Mouse (Mus musculus): ENCODE results near the gene Bst1. TPM values are rescaled to one million over a fixed set of nuclear protein-coding genes. Genes with fewer than 3 reads are reported as not detected.

Gene Bst1
- polyA plus RNA-seq, 1 experiment from 2014 or later = not detected

GRCm38 (mm10) chr5:43822824-43823223 lies 4.1 kb downstream of the Bst1 start:
- no peak for DNase-seq (ENCODE audit: low spot score)
- no peaks in the 10 kb centered on the region for H3K27me3 ChIP-seq (ENCODE audit: control insufficient read depth, insufficient read depth, low read length)
- no peak overlapping the region for H3K4me3 ChIP-seq (ENCODE audit: low read depth, low read length)
- H3K36me3 ChIP-seq (ENCODE audit: control insufficient read depth, insufficient read depth, low read length) = no peaks in the 10 kb centered on the region
- no peak for ATAC-seq (ENCODE audit: insufficient read depth, low FRiP score, low TSS enrichment)
- no peaks in the 10 kb centered on the region for H3K9me3 ChIP-seq (ENCODE audit: control insufficient read depth, low read length)
- no peak overlapping the region for H3K4me2 ChIP-seq (ENCODE audit: low read depth)
- H3K9ac ChIP-seq (ENCODE audit: low read length) = no peak overlapping the region
- no peak overlapping the region for H3K27ac ChIP-seq (ENCODE audit: low read depth, low read length)
- 84% methylated on average over 3 of the region's 3 CpGs for WGBS
- no peaks in the 10 kb centered on the region for H3K4me1 ChIP-seq (ENCODE audit: control insufficient read depth, insufficient read depth, low read length)

GRCm38 (mm10) chr5:43824580-43824979 lies 5.9 kb downstream of the Bst1 start:
- Histone ChIP-seq H3K9ac (ENCODE audit: low read length) (no peak overlapping the region), H3K36me3 (ENCODE audit: control insufficient read depth, insufficient read depth, low read length) (no peaks in the 10 kb centered on the region), H3K9me3 (ENCODE audit: control insufficient read depth, low read length) (no peaks in the 10 kb centered on the region), H3K4me2 (ENCODE audit: low read depth) (no peak overlapping the region), H3K27me3 (ENCODE audit: control insufficient read depth, insufficient read depth, low read length) (no peaks in the 10 kb centered on the region), H3K27ac (ENCODE audit: low read depth, low read length) (no peak overlapping the region), H3K4me1 (ENCODE audit: control insufficient read depth, insufficient read depth, low read length) (no peaks in the 10 kb centered on the region), H3K4me3 (ENCODE audit: low read depth, low read length) (no peak overlapping the region)
- 88% methylated on average over 3 of the region's 3 CpGs for WGBS
- ATAC-seq (ENCODE audit: insufficient read depth, low FRiP score, low TSS enrichment) (no peak), DNase-seq (ENCODE audit: low spot score) (no peak)

DNA sequence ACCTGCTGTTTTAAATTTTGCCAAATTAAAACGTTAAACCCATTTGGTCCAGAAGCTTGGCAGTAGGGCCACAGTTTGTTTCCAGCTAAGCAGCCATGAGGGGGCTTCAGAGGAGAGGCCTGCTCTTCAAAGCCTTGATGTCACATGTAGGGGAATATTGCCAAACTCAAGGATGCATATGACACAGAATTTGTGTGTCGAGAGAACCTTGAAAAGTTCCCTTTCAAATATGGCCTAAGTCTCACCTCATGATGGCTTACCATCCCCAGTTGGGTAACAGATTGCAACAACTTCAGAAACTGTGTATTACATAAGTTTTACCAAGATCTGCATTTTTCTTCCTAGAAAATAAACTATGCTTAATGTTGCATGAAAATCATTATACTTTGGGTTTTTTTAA lies 8.2 kb downstream of the Bst1 start:
- Histone ChIP-seq H3K27me3 (ENCODE audit: control insufficient read depth, insufficient read depth, low read length) (no peaks in the 10 kb centered on the region), H3K36me3 (ENCODE audit: control insufficient read depth, insufficient read depth, low read length) (no peaks in the 10 kb centered on the region), H3K4me1 (ENCODE audit: control insufficient read depth, insufficient read depth, low read length) (no peaks in the 10 kb centered on the region), H3K4me2 (ENCODE audit: low read depth) (no peak overlapping the region), H3K9ac (ENCODE audit: low read length) (no peak overlapping the region), H3K4me3 (ENCODE audit: low read depth, low read length) (no peak overlapping the region), H3K27ac (ENCODE audit: low read depth, low read length) (no peak overlapping the region), H3K9me3 (ENCODE audit: control insufficient read depth, low read length) (no peaks in the 10 kb centered on the region)
- WGBS = 91% methylated on average over 2 of the region's 2 CpGs
- no peak for ATAC-seq (ENCODE audit: insufficient read depth, low FRiP score, low TSS enrichment)
- no peak for DNase-seq (ENCODE audit: low spot score)

- WGBS = 83% methylated on average over 9 of the region's 9 CpGs
- ATAC-seq (ENCODE audit: insufficient read depth, low FRiP score, low TSS enrichment) = no peak
- H3K4me3 ChIP-seq (ENCODE audit: low read depth, low read length) = no peak overlapping the region
Observed at GRCm38 (mm10) chr5:43827366-43827765, 8.7 kb downstream of the Bst1 start.

DNA sequence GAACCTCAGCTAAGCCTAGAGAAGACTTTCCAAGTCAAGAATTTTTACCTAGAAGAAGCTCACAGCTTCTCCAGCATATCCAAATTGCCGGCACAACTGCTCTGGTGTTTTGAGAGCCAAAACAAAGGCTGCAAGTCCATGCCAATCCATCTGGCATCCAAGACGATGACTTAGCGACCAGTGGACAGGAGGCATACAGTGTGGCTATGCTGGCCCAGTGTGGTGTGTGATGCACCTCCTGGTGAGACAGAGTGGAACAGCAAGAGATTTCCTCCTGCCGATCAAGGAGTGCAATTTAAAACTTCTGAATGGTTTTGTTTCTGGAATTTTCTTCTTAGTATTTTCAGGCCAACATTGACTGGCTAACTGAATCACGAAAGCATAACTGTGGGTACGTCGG lies 17.9 kb downstream of the Bst1 start:
- no peaks in the 10 kb centered on the region for H3K4me1 ChIP-seq (ENCODE audit: control insufficient read depth, insufficient read depth, low read length)
- H3K4me3 ChIP-seq (ENCODE audit: low read depth, low read length) = no peak overlapping the region
- no peaks in the 10 kb centered on the region for H3K36me3 ChIP-seq (ENCODE audit: control insufficient read depth, insufficient read depth, low read length)
- WGBS = 91% methylated on average over 7 of the region's 7 CpGs
- H3K4me2 ChIP-seq (ENCODE audit: low read depth) = no peak overlapping the region
- H3K9me3 ChIP-seq (ENCODE audit: control insufficient read depth, low read length) = no peaks in the 10 kb centered on the region
- no peak overlapping the region for H3K27ac ChIP-seq (ENCODE audit: low read depth, low read length)
- DNase-seq (ENCODE audit: low spot score) = no peak
- H3K27me3 ChIP-seq (ENCODE audit: control insufficient read depth, insufficient read depth, low read length) = no peaks in the 10 kb centered on the region
- ATAC-seq (ENCODE audit: insufficient read depth, low FRiP score, low TSS enrichment) = no peak
- no peak overlapping the region for H3K9ac ChIP-seq (ENCODE audit: low read length)

More at GRCm38 (mm10) chr5:43827366-43827765, 8.7 kb downstream of the Bst1 start:
- Histone ChIP-seq H3K4me1 (ENCODE audit: control insufficient read depth, insufficient read depth, low read length) (no peaks in the 10 kb centered on the region), H3K9ac (ENCODE audit: low read length) (no peak overlapping the region), H3K9me3 (ENCODE audit: control insufficient read depth, low read length) (no peaks in the 10 kb centered on the region), H3K4me2 (ENCODE audit: low read depth) (no peak overlapping the region), H3K36me3 (ENCODE audit: control insufficient read depth, insufficient read depth, low read length) (no peaks in the 10 kb centered on the region), H3K27me3 (ENCODE audit: control insufficient read depth, insufficient read depth, low read length) (no peaks in the 10 kb centered on the region), H3K27ac (ENCODE audit: low read depth, low read length) (no peak overlapping the region)
- DNase-seq (ENCODE audit: low spot score) = no peak

- Histone ChIP-seq H3K9me3 (ENCODE audit: control insufficient read depth, low read length) (no peaks in the 10 kb centered on the region), H3K4me1 (ENCODE audit: control insufficient read depth, insufficient read depth, low read length) (no peaks in the 10 kb centered on the region), H3K36me3 (ENCODE audit: control insufficient read depth, insufficient read depth, low read length) (no peaks in the 10 kb centered on the region), H3K27me3 (ENCODE audit: control insufficient read depth, insufficient read depth, low read length) (no peaks in the 10 kb centered on the region), H3K9ac (ENCODE audit: low read length) (no peak overlapping the region), H3K4me2 (ENCODE audit: low read depth) (no peak overlapping the region), H3K4me3 (ENCODE audit: low read depth, low read length) (no peak overlapping the region), H3K27ac (ENCODE audit: low read depth, low read length) (no peak overlapping the region)
- no peak for ATAC-seq (ENCODE audit: insufficient read depth, low FRiP score, low TSS enrichment)
- WGBS = 59% methylated on average over 5 of the region's 5 CpGs
- DNase-seq (ENCODE audit: low spot score) = peak; percentile 45
Observed at GRCm38 (mm10) chr5:43837372-43837771, 18.7 kb downstream of the Bst1 start.

- ATAC-seq (ENCODE audit: insufficient read depth, low FRiP score, low TSS enrichment) (no peak), DNase-seq (ENCODE audit: low spot score) (peak; percentile 49)
- H3K9ac ChIP-seq (ENCODE audit: low read length) = no peak overlapping the region
- H3K27me3 ChIP-seq (ENCODE audit: control insufficient read depth, insufficient read depth, low read length) = no peaks in the 10 kb centered on the region
- H3K4me3 ChIP-seq (ENCODE audit: low read depth, low read length) = no peak overlapping the region
- no peak overlapping the region for H3K4me2 ChIP-seq (ENCODE audit: low read depth)
- no peak overlapping the region for H3K27ac ChIP-seq (ENCODE audit: low read depth, low read length)
- H3K9me3 ChIP-seq (ENCODE audit: control insufficient read depth, low read length) = no peaks in the 10 kb centered on the region
- WGBS = 53% methylated on average over 11 of the region's 11 CpGs
- H3K4me1 ChIP-seq (ENCODE audit: control insufficient read depth, insufficient read depth, low read length) = no peaks in the 10 kb centered on the region
- H3K36me3 ChIP-seq (ENCODE audit: control insufficient read depth, insufficient read depth, low read length) = no peaks in the 10 kb centered on the region
Observed at GRCm38 (mm10) chr5:43841144-43842010, 22.7 kb downstream of the Bst1 start.

GRCm38 (mm10) chr5:43842011-43842285 lies 23.3 kb downstream of the Bst1 start:
- Histone ChIP-seq H3K9me3 (ENCODE audit: control insufficient read depth, low read length) (no peaks in the 10 kb centered on the region), H3K27me3 (ENCODE audit: control insufficient read depth, insufficient read depth, low read length) (no peaks in the 10 kb centered on the region), H3K4me3 (ENCODE audit: low read depth, low read length) (no peak overlapping the region), H3K36me3 (ENCODE audit: control insufficient read depth, insufficient read depth, low read length) (no peaks in the 10 kb centered on the region), H3K4me2 (ENCODE audit: low read depth) (no peak overlapping the region), H3K27ac (ENCODE audit: low read depth, low read length) (no peak overlapping the region), H3K9ac (ENCODE audit: low read length) (no peak overlapping the region), H3K4me1 (ENCODE audit: control insufficient read depth, insufficient read depth, low read length) (no peaks in the 10 kb centered on the region)
- ATAC-seq (ENCODE audit: insufficient read depth, low FRiP score, low TSS enrichment) (no peak), DNase-seq (ENCODE audit: low spot score) (no peak)
- 83% methylated on average over 5 of the region's 5 CpGs for WGBS

- 80% methylated on average over 3 of the region's 3 CpGs for WGBS
- Histone ChIP-seq H3K4me3 (ENCODE audit: low read depth, low read length) (no peak overlapping the region), H3K4me2 (ENCODE audit: low read depth) (no peak overlapping the region), H3K9ac (ENCODE audit: low read length) (no peak overlapping the region), H3K27me3 (ENCODE audit: control insufficient read depth, insufficient read depth, low read length) (no peaks in the 10 kb centered on the region), H3K9me3 (ENCODE audit: control insufficient read depth, low read length) (no peaks in the 10 kb centered on the region), H3K36me3 (ENCODE audit: control insufficient read depth, insufficient read depth, low read length) (no peaks in the 10 kb centered on the region), H3K4me1 (ENCODE audit: control insufficient read depth, insufficient read depth, low read length) (no peaks in the 10 kb centered on the region), H3K27ac (ENCODE audit: low read depth, low read length) (no peak overlapping the region)
- DNase-seq (ENCODE audit: low spot score) = no peak
- no peak for ATAC-seq (ENCODE audit: insufficient read depth, low FRiP score, low TSS enrichment)
Observed at GRCm38 (mm10) chr5:43842576-43843155, 24.0 kb downstream of the Bst1 start.
